8 mouse cellular contexts compared by ENCODE assay signal in the genomic region with DNA sequence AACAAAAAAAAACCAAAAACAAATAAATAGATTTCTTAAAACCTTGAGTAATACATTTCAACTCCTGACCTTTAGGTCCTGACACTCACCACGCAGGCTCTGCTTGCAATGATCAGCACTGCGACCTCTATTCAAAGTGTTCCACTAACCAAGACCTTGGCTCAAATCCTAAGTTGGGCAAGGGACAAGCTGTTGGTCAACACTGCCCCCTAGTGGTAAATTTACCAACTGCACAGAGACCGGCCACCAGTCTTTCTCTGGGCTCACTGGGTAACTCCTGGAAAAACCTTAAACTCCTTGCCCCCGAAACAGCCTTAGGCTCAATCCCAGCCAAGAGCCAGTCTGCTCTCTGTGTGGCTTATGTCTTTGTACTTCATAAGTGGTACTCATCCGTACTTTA. TPM values are rescaled to one million over a fixed set of nuclear protein-coding genes. Genes with fewer than 3 reads are reported as not detected.
DNase-seq lines count a peak whose midpoint lies in the region; ATAC-seq and TF ChIP-seq lines count a peak whose summit lies in the region.

No protein-coding gene starts in this region.

- peak; percentile 90 for DNase-seq in forebrain, embryonic 11.5 days (ENCODE audit: low spot score)
- DNase-seq in adrenal gland, postnatal 25 days, result peak; percentile 80
- peak; percentile 84 for DNase-seq in embryo, embryonic 9.5 days (ENCODE audit: extremely low spot score)
- peak; percentile 87 for DNase-seq in heart, embryonic 10.5 days (ENCODE audit: low spot score)
- DNase-seq in layer of hippocampus, adult 9-10 months (ENCODE audit: low spot score), result peak; percentile 77

- TF ChIP-seq POLR2A in small intestine, adult 2 months (IDR thresholded peaks at IDR 0.05; ENCODE audit: low read depth, low read length), result no peak

- H3K4me1 ChIP-seq in forebrain, embryonic 11.5 days (replicated peaks; ENCODE audit: control insufficient read depth, insufficient read depth, low read length), result peaks cover 6% of the 10 kb centered on the region; the same call in 1 of the 2 replicates
- H3K4me1 ChIP-seq in forebrain, embryonic 12.5 days, result peaks cover 10% of the 10 kb centered on the region
- H3K4me1 ChIP-seq in heart, embryonic 10.5 days, result peaks cover 16% of the 10 kb centered on the region
- H3K4me1 ChIP-seq in small intestine, adult 2 months (ENCODE audit: control insufficient read depth, insufficient read depth, insufficient read length, low read length), result peaks cover 14% of the 10 kb centered on the region

- H3K4me2 ChIP-seq in forebrain, embryonic 11.5 days (ENCODE audit: low read depth, low read length, severe bottlenecking), result no peak overlapping the region
- no peak overlapping the region for H3K4me2 ChIP-seq in forebrain, embryonic 12.5 days

- H3K27me3 ChIP-seq in forebrain, embryonic 11.5 days (ENCODE audit: control insufficient read depth, insufficient read depth, low read length), result no peaks in the 10 kb centered on the region
- no peaks in the 10 kb centered on the region for H3K27me3 ChIP-seq in forebrain, embryonic 12.5 days
- no peaks in the 10 kb centered on the region for H3K27me3 ChIP-seq in heart, embryonic 10.5 days (ENCODE audit: insufficient read depth, poor library complexity, severe bottlenecking)
- H3K27me3 ChIP-seq in small intestine, adult 2 months (ENCODE audit: control insufficient read depth, insufficient read depth, low read length), result no peaks in the 10 kb centered on the region

- no peak overlapping the region for H3K27ac ChIP-seq in forebrain, embryonic 11.5 days (ENCODE audit: low read depth, low read length)
- no peak overlapping the region for H3K27ac ChIP-seq in forebrain, embryonic 12.5 days
- H3K27ac ChIP-seq in heart, embryonic 10.5 days, result no peak overlapping the region
- no peak overlapping the region for H3K27ac ChIP-seq in small intestine, adult 2 months (ENCODE audit: insufficient read depth, low read depth, low read length)

- no peaks in the 10 kb centered on the region for H3K9me3 ChIP-seq in forebrain, embryonic 11.5 days (ENCODE audit: control insufficient read depth, low read length)
- no peaks in the 10 kb centered on the region for H3K9me3 ChIP-seq in forebrain, embryonic 12.5 days
- H3K9me3 ChIP-seq in heart, embryonic 10.5 days, result no peaks in the 10 kb centered on the region

- peak; percentile 92; the same call in 1 of the 2 replicates for TF ChIP-seq CTCF in small intestine, adult 2 months (IDR thresholded peaks at IDR 0.05; ENCODE audit: extremely low read depth, insufficient read length, insufficient replicate concordance, low read depth, low read length)

- 15% methylated on average over 5 of the region's 5 CpGs for WGBS in forebrain, embryonic 11.5 days
- WGBS in forebrain, embryonic 12.5 days, result 14% methylated on average over 5 of the region's 5 CpGs
- WGBS in heart, embryonic 10.5 days, result 13% methylated on average over 5 of the region's 5 CpGs
- WGBS in small intestine, adult 2 months, result 3% methylated on average over 5 of the region's 5 CpGs

- H3K36me3 ChIP-seq in forebrain, embryonic 11.5 days (ENCODE audit: control insufficient read depth, insufficient read depth, low read length), result no peaks in the 10 kb centered on the region
- H3K36me3 ChIP-seq in forebrain, embryonic 12.5 days (replicated peaks), result no peaks in the 10 kb centered on the region
- no peaks in the 10 kb centered on the region for H3K36me3 ChIP-seq in heart, embryonic 10.5 days
- no peaks in the 10 kb centered on the region for H3K36me3 ChIP-seq in small intestine, adult 2 months (ENCODE audit: control insufficient read depth, insufficient read depth, low read length)

- ATAC-seq in forebrain, embryonic 11.5 days (replicated peaks; ENCODE audit: low FRiP score), result no peak
- ATAC-seq in forebrain, embryonic 12.5 days (ENCODE audit: low FRiP score), result no peak
- ATAC-seq in megakaryocyte, adult 5-6 weeks (ENCODE audit: poor library complexity, severe bottlenecking), result peak; percentile 80

- no peak overlapping the region for H3K9ac ChIP-seq in forebrain, embryonic 11.5 days (ENCODE audit: low read length)
- no peak overlapping the region for H3K9ac ChIP-seq in forebrain, embryonic 12.5 days

- no peak overlapping the region for H3K4me3 ChIP-seq in forebrain, embryonic 11.5 days (ENCODE audit: low read depth, low read length)
- no peak overlapping the region for H3K4me3 ChIP-seq in forebrain, embryonic 12.5 days (replicated peaks)
- no peak overlapping the region for H3K4me3 ChIP-seq in heart, embryonic 10.5 days
- H3K4me3 ChIP-seq in small intestine, adult 2 months (ENCODE audit: low read depth, low read length), result no peak overlapping the region

RNA-seq across cellular contexts. Expression of a gene that starts 23.4 kb away (rescaled TPM):
- polyA plus RNA-seq in forebrain, embryonic 11.5 days (2014; fragmentation: Nextera tagmentation; extraction: Ambion mirVana), result 102 and 110 TPM in 2 replicates
- polyA plus RNA-seq in forebrain, embryonic 12.5 days (2016; fragmentation: Nextera tagmentation; extraction: Ambion mirVana), result 204 and 215 TPM in 2 replicates
- total RNA-seq in adrenal gland, postnatal 25 days (2021), result 5.1 and 5.4 TPM in 2 replicates
- 0.15 and 0.60 TPM in 2 replicates for polyA plus RNA-seq in heart, embryonic 10.5 days (2016; fragmentation: Nextera tagmentation; extraction: Ambion mirVana)
- total RNA-seq in megakaryocyte, adult 5-6 weeks (2015), result not detected in 2 replicates
- not detected in 2 replicates for total RNA-seq in megakaryocyte, adult 5-6 weeks (2017)
- 0.39 and 0.53 TPM in 2 replicates for polyA plus RNA-seq in small intestine, adult 2 months (2012; rRNA removed)

RNA-seq across cellular contexts. Expression of a gene that starts 23.8 kb away (rescaled TPM):
- 71.8 and 77.9 TPM in 2 replicates for polyA plus RNA-seq in forebrain, embryonic 11.5 days (2014; fragmentation: Nextera tagmentation; extraction: Ambion mirVana)
- 74.0 and 76.0 TPM in 2 replicates for polyA plus RNA-seq in forebrain, embryonic 12.5 days (2016; fragmentation: Nextera tagmentation; extraction: Ambion mirVana)
- total RNA-seq in adrenal gland, postnatal 25 days (2021), result 59.5 and 64.5 TPM in 2 replicates
- 71.8 and 86.3 TPM in 2 replicates for polyA plus RNA-seq in heart, embryonic 10.5 days (2016; fragmentation: Nextera tagmentation; extraction: Ambion mirVana)
- 32.5 and 36.1 TPM in 2 replicates for total RNA-seq in megakaryocyte, adult 5-6 weeks (2015)
- total RNA-seq in megakaryocyte, adult 5-6 weeks (2017), result 42.1 and 43.6 TPM in 2 replicates
- polyA plus RNA-seq in small intestine, adult 2 months (2012; rRNA removed), result 4.4 and 6.1 TPM in 2 replicates

RNA-seq across cellular contexts. Expression of a gene that starts 59.6 kb away (rescaled TPM):
- 35.1 and 37.3 TPM in 2 replicates for polyA plus RNA-seq in forebrain, embryonic 11.5 days (2014; fragmentation: Nextera tagmentation; extraction: Ambion mirVana)
- 32.6 and 33.4 TPM in 2 replicates for polyA plus RNA-seq in forebrain, embryonic 12.5 days (2016; fragmentation: Nextera tagmentation; extraction: Ambion mirVana)
- 12.2 and 14.9 TPM in 2 replicates for total RNA-seq in adrenal gland, postnatal 25 days (2021)
- 14.4 and 21.5 TPM in 2 replicates for polyA plus RNA-seq in heart, embryonic 10.5 days (2016; fragmentation: Nextera tagmentation; extraction: Ambion mirVana)
- total RNA-seq in megakaryocyte, adult 5-6 weeks (2015), result 5.4 and 7.0 TPM in 2 replicates
- 0.81 and 1.4 TPM in 2 replicates for total RNA-seq in megakaryocyte, adult 5-6 weeks (2017)
- 4.1 and 4.4 TPM in 2 replicates for polyA plus RNA-seq in small intestine, adult 2 months (2012; rRNA removed)

Comparison
In these comparisons a context has a peak if more than half of its experiments do, and no peak if none do; other contexts are left out.
1. RNA of a gene that starts 23.4 kb away (polyA plus RNA-seq): 204 to 215 TPM in forebrain, embryonic 12.5 days and 102 to 110 TPM in forebrain, embryonic 11.5 days; 0.15 to 0.60 TPM in heart, embryonic 10.5 days and 0.39 to 0.53 TPM in small intestine, adult 2 months; every median in the first group is over 10 times any median in the second.
2. RNA of a gene that starts 23.8 kb away (polyA plus RNA-seq): 71.8 to 77.9 TPM in forebrain, embryonic 11.5 days, 74.0 to 76.0 TPM in forebrain, embryonic 12.5 days and 71.8 to 86.3 TPM in heart, embryonic 10.5 days; 4.4 to 6.1 TPM in small intestine, adult 2 months; every median in the first group is over 10 times any median in the second.
3. Peak in every context shown above with its lines, with median percentiles within 50 percentile points of each other: DNase-seq.